Mouse (Mus musculus): ENCODE results near the gene Tada1. TPM values are rescaled to one million over a fixed set of nuclear protein-coding genes. Genes with fewer than 3 reads are reported as not detected.
A peak's percentile ranks its signal among the peaks of the same experiment; 100 is the strongest.

The Tada1 gene
- total RNA-seq (2015; ENCODE audit: low replicate concordance) (14.8 and 21.9 TPM in 2 replicates), total RNA-seq (2017; ENCODE audit: low replicate concordance) (6.0 and 6.6 TPM in 2 replicates)

DNA sequence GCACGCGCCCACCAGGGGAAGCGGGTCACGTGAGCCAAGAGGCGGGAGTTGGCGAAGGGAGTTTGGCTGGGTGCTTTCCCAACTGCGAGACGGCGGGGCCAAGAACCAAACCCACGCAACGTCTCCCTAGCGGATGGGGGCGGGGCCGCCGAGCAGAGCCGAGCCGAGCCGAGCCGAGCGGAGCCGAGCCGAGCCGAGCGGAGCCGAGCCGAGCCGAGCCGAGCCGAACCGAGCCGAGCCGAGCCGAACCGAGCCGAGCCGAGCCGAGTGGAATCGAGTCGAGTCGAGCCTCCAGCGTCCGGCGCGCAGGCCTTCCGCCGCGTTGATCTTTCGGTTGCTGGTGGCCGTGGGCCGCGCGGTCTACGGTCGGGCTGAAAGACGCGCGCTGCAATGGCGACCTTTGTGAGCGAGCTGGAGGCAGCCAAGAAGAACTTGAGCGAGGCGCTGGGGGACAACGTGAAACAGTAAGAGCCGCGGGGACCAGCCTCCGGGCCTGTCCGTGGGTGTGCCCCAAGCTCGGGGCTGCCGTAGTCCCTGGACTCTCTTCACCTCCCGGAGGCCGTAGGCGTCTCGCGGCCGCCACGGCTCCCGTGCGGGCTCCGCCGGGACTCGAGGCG lies at the start of gene Tada1:
TSS of gene Tada1 (plus strand) at position 85 of the 617 bp plus-strand sequence.
- ATAC-seq (replicated peaks; ENCODE audit: low FRiP score, poor library complexity, severe bottlenecking) = peak; percentile 86

DNA sequence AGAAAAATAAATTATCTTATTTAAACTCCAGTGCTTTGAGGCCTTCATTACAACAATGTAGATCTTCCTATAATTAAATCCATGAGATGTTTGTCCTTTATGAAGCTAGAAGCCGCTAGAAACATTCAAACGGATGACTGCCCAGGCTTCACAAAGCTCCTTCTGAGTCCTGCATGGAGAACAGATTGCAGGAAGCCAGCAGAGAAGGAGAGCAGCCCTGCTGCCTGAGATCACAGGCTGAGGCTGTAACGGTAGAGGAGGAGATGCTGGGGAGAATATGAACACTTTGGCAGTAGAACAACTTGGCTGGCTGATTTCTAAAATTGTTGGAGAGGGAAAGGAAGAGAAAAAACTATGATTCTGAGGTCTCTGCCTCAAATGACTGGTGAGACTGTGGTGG lies 48.1 kb upstream of the Tada1 start:
- ATAC-seq (replicated peaks; ENCODE audit: low FRiP score, poor library complexity, severe bottlenecking) = no peak

DNA sequence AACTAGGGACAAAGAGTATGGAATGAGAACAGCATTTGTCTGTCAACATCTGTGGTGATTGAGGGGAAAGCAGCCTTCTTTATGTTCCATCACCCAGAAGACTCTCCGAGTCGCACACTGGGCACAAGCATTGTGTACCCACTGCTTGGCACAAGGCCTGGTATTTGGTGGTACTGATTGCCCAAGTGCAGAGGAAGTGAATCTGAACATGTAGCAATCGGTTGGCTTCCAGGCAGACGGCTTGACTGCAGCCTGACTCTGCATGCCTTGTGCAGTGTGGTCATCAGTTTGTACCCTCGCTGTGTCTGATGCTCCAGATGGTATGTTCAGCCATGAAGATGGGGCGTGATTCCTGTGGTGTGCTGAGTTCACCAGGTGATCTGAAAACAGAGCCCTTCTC lies 39.8 kb upstream of the Tada1 start:
- ATAC-seq (replicated peaks; ENCODE audit: low FRiP score, poor library complexity, severe bottlenecking) = no peak

DNA sequence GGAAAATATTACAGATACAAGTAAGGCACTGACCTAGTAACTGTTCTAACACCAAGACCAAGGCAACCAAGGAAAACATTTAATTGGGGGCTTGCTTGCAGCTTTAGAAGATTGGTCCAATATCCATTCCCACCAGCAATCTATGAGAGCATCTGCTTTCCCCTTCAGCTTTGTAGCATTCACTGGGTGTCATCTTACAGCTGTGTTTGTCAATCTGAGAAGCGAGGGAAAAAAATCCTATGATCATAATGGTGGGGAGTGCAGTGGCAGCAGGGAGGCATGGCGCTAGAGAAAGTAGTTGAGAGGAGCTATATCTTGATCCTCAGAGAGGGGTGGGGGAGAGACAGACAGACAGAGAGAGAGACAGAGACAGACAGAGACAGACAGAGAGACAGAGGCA lies 36.8 kb upstream of the Tada1 start:
- no peak for ATAC-seq (replicated peaks; ENCODE audit: low FRiP score, poor library complexity, severe bottlenecking)

- no peak for ATAC-seq (replicated peaks; ENCODE audit: low FRiP score, poor library complexity, severe bottlenecking)
Measured at GRCm38 (mm10) chr1:166342539-166342938, 36.4 kb upstream of the Tada1 start.

DNA sequence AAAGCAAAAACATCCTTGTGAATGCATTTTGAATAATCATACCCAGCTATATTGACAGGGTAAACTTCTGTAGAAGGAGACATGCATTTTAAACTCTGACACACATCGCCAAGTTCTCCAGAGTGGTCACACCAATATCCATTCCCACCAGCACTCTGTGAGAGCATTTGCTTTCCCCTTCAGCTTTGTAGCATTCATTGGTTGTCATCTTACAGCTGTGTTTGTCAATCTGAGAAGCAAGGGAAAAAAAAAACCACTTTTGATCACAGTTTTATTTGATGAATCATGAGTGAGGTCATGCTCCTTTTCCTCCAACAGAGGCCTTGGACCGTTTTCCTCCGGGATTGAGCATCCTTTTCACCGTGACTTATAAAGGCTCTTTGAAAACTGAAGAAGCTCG lies 35.3 kb upstream of the Tada1 start:
- no peak for ATAC-seq (replicated peaks; ENCODE audit: low FRiP score, poor library complexity, severe bottlenecking)

DNA sequence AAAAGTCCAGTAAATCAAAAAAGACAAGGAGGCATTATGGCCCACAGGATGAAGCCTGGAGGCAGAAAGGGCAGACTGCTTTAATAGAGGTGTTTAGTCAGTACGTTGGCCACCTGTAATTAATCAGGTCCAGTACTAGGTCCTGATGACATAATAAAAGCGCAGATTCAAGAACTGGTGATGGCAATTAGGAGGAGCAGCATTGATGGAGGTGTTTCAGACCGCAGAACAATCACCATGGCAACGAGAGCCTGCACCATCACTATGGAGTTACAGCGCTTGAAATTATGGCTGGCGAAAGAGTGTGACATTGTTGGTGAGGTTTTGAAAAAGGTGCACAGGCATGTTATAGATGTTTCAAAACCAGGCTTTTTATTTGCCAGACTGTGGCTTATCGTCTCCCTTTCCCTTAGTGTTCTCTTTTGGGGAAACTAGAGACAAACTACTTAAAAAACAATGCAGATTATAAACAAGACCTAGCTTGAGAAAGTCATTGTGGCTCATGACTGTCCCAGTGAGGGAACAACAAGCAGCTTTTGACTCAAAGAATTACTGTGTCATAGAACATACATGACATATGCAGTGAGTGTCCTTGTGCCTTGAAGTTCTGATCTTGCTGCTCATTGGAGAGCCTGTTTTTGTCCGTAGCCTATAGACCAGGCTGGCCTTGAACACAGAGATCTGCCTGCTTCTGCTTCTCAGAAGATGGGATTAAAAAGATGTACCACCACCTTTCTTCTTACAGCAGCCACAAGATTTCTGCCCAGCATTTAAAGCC lies 34.4 kb upstream of the Tada1 start:
- no peak for ATAC-seq (replicated peaks; ENCODE audit: low FRiP score, poor library complexity, severe bottlenecking)

- no peak for ATAC-seq (replicated peaks; ENCODE audit: low FRiP score, poor library complexity, severe bottlenecking)
Measured at GRCm38 (mm10) chr1:166345602-166346001, 33.3 kb upstream of the Tada1 start.

DNA sequence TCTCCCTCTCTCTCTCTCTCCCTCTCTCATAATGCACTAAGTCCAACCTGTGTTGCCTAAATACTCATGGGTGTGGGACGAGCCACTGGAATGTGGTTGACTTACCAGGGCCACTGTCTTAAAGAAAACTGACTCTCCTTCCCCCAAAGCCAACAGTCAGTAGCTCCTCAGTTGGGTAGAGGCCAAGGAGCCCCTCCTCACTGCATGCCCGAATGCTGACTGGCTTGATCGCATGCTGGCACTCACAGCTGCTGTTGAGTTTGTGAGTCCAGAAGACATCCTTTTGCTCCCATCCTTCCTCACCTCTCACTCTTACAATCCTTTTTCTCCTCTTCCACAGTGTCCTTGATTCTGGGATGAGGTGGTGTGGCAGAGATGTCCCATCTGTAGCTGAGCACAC lies 32.0 kb upstream of the Tada1 start:
- no peak for ATAC-seq (replicated peaks; ENCODE audit: low FRiP score, poor library complexity, severe bottlenecking)

DNA sequence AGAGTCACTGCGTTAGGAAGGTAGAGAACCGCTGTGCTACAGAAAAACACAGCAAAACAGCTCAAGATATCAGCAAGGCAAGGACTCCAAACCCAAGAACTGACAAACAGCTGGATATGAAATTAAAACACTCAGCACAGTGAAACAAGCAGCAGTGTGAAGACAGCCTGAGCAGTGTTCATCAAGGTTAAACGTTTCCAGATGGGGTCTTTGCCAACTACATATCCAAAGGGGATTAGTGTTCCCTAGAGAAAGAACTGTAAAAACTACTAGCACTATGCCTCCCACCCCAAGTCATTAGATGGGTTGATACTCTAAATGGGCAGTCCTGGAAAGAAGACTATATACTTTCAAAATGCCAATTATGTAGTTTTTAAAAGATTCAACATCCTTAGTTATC lies 29.6 kb upstream of the Tada1 start:
- ATAC-seq (replicated peaks; ENCODE audit: low FRiP score, poor library complexity, severe bottlenecking) = no peak

GRCm38 (mm10) chr1:166349751-166350150 lies 29.1 kb upstream of the Tada1 start:
- ATAC-seq (replicated peaks; ENCODE audit: low FRiP score, poor library complexity, severe bottlenecking) = no peak

GRCm38 (mm10) chr1:166360157-166360855 lies 18.6 kb upstream of the Tada1 start:
- peak; percentile 83 for ATAC-seq (replicated peaks; ENCODE audit: low FRiP score, poor library complexity, severe bottlenecking)

GRCm38 (mm10) chr1:166360896-166361295 lies 18.0 kb upstream of the Tada1 start:
- ATAC-seq (replicated peaks; ENCODE audit: low FRiP score, poor library complexity, severe bottlenecking) = no peak

- ATAC-seq (replicated peaks; ENCODE audit: low FRiP score, poor library complexity, severe bottlenecking) = no peak
Measured at GRCm38 (mm10) chr1:166361842-166362241, 17.1 kb upstream of the Tada1 start.

- no peak for ATAC-seq (replicated peaks; ENCODE audit: low FRiP score, poor library complexity, severe bottlenecking)
Measured at GRCm38 (mm10) chr1:166362659-166363058, 16.2 kb upstream of the Tada1 start.

- ATAC-seq (replicated peaks; ENCODE audit: low FRiP score, poor library complexity, severe bottlenecking) = no peak
Measured at GRCm38 (mm10) chr1:166363122-166363521, 15.8 kb upstream of the Tada1 start.

DNA sequence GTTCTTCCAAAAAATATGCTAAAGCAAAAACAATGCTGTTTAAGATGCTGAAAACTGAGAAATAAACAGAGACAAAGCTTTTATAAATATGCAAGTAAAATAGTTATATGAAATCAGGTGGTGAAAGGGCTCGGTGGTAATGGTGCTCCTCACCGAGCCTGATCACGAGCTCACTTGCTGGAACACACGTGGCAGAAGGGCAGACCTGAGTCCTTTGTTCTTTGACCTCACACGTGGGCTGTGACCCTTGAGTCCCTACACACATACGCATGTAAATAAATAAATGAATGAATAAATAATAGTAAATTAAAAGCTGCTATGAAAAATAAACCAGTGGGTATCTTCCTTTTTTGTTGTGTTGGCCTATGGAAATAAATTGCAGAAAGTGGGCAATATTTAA lies 1.7 kb upstream of the Tada1 start:
- ATAC-seq (replicated peaks; ENCODE audit: low FRiP score, poor library complexity, severe bottlenecking) = no peak

DNA sequence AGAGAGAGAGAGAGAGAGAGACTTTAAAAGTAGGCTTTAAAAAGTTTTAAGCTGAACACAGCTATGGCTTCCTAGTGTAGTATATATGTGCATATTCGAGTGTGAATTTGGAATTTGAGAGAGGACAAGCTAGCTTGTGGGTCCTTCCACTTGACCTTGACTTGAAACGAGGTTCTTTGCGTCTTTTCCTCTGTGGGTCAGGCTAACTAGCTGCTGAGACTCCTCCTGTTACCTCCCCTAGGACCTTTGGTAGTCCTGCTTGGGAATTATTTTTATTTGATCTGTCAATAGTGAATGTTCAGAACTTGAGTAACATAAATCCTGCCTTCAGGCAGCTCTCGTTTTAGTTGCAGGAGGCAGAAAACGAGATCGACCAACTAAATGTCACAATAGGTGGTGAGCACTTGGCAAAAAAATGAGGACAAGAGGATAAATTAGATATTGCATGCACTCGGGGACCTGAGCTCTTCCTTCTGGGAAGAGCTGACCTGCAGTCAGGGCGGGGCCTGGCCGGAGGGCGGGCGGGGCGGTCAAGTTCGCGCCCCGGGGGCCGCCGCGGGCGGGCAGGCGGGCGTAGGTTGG lies 375 bp upstream of the Tada1 start:
- ATAC-seq (replicated peaks; ENCODE audit: low FRiP score, poor library complexity, severe bottlenecking) = no peak

GRCm38 (mm10) chr1:166379630-166380231 lies 834 bp downstream of the Tada1 start:
- peak; percentile 67 for ATAC-seq (replicated peaks; ENCODE audit: low FRiP score, poor library complexity, severe bottlenecking)

- ATAC-seq (replicated peaks; ENCODE audit: low FRiP score, poor library complexity, severe bottlenecking) = no peak
Measured at GRCm38 (mm10) chr1:166381336-166381735, 2.4 kb downstream of the Tada1 start.

All from erythroblast, adult 5-6 weeks (primary cell).